Mouse (Mus musculus): ENCODE measurements around the gene Furin.
"Not testable (repeated sequence)": the region's sequence is repeated elsewhere in the genome, so short reads cannot be mapped to it uniquely, and the experiment has no call there.

Gene Furin

DNA sequence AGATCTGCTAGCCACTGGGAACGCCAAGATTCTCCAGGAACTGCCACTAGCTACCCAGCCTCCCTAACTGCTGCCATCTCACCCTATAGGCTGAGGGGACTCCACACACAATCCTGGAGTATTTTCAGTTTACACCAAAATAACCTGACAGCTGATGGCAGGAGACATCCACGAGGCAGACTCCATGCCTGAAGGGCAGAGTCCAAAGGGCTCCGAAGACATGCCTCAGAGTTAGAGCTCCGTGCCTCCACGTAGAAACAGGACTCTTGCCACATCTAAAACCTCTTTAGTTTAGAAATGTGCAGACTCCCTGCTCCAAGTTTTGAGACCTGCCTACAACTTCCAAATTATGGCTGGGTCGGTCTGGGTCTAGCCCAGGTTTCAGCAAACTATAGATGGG is 4.7 kb downstream of the Furin start:
- no peak for DNase-seq

DNA sequence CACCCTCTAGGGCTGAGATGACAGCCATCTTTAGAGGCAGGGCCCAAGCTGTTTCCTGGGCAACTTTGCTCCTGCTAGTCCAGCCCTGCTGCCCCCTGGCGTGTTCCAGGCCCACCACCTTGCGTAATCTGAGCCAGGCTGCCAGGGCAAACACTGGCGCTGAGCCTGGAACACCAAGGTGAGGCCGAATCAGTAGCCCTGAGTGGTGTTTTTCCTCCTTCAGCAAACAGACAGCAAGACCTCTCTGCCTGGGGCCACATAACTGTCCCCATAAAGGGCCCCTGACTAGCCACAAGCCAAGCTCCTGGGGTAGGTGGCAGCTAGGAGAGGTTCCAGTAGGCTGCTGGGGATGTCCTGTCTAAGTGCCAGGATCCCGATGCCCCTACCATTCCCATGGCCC is 5.1 kb downstream of the Furin start:
- DNase-seq: no peak

DNA sequence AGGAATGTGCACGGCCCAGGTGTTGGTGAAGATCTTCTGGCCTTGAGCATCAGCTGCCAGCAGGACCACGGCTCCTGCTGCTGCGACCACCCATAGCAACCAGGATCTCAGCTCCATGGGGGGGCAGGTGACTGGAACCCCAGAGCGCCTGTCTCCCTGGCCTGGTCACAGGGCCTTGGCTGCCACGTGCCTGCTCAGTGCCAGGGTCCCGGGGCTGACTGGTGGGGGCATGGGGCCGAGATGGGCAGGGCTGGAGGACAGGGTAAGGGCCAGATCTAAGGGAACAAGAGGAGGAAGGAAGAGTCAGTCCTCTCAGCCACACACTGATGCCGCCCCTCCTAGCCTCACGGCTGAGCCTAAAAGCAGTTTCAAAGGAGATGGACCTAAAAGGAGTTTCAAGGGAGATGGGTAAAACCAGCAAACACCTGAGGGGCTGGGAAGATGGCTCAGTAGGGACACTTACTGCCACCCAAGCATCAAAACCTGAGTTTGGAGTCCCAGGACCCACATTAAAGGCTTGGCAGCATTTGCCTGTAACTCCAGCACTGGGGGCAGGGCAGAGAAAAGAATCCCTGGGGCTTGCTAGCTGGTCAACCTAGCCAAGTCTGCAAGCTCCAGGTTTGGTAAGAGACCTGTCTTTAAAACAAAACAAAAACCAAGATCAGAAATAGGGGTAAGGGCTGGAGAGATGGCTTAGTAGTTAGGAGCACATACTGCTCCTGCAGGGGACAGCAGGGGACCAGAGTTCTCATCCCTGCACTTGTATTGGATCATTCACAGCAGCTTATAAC is 6.4 kb downstream of the Furin start:
- no peak for DNase-seq

- peak; percentile 59 for DNase-seq
Observed at GRCm38 (mm10) chr7:80397986-80398385, 7.2 kb downstream of the Furin start.

DNA sequence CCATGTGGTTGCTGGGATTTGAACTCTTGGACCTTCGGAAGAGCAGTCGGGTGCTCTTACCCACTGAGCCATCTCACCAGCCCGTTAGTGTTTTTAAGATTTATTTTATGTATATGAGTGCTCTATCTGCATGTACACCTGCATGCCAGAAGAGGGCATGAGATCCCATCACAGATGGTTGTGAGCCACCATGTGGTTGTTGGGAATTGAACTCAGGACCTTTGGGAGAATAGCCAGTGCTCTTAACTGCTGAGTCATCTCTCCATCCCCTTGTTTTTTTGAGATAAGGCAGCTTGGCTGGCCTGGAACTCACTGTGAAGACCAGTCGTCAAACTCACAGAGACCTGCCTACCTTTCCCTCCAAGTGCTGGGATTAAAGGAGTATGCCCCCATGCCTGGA is 8.8 kb downstream of the Furin start:
- not testable (repeated sequence) for DNase-seq

- no peak for DNase-seq
Observed at GRCm38 (mm10) chr7:80394600-80394999, 10.6 kb downstream of the Furin start.

DNA sequence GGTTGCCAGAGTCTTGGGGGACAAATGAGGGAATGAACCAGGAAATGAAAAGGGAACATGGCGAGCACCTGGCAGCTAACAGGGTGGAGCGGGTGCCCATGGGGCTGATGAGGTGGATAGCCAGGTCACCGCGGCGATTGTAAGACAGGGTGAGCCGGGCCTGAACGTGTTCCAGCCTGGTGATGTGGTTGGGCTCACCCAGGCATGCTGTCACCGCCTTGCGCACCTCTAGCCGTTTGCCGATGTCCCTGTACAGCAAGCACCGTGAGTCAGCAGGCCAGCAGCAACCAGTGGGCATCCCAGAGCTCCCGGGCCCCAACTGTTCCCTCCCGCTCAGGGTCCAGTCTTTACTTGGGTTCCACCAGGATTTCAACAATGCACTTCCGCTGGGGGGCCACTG is 13.1 kb downstream of the Furin start:
- no peak for DNase-seq

GRCm38 (mm10) chr7:80387633-80388543 is 17.3 kb downstream of the Furin start, which contains the start of gene Fes:
Gene Fes, minus strand, starts transcription at chr7:80387946.
- peak; percentile 82 for DNase-seq

- DNase-seq: no peak
Observed at GRCm38 (mm10) chr7:80387033-80387632, 18.1 kb downstream of the Furin start.

- peak; percentile 87 for DNase-seq
Observed at GRCm38 (mm10) chr7:80386235-80386930, 18.9 kb downstream of the Furin start.

DNA sequence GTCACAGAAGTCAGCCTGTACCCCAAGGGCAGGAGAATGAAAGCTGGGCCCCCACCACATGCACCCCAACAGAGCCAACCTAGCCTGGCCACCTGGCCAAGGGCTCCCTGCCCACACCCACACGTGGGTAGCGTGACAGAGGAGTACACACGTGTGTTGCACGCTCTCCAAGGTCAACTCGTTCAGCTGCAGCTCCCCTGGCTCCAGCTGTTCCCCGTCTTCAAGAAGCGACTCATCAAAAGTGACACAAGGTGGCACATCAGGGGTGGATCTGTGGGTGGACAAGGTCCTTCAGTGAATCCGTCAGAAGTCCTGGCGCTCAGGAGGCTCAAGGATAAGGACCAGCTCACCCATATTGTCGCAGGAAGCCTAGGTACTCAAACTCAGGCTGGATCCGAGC is 22.3 kb downstream of the Furin start:
- DNase-seq: no peak

- DNase-seq: no peak
Observed at GRCm38 (mm10) chr7:80379531-80379930, 25.7 kb downstream of the Furin start.

DNA sequence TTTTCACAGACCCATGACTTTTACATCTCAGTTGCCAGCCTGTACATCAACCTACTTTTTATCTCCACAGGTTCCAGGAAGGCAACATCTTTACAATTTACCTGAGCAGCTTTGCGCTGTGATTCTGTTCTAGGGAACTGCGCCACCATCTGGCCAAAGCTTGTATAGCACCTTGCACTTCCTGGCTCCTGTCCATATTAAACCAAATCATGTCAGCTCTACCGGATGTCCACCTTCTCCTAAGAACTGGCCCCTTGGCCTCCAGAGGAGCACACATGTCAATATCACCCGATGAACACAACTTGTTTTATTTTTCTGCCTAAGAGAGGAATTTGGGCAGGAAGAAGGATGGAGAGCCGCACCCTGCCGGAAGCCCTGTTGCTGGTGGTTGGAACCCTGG is 27.8 kb downstream of the Furin start:
- no peak for DNase-seq

- DNase-seq: no peak
Observed at GRCm38 (mm10) chr7:80376192-80376591, 29.0 kb downstream of the Furin start.

DNA sequence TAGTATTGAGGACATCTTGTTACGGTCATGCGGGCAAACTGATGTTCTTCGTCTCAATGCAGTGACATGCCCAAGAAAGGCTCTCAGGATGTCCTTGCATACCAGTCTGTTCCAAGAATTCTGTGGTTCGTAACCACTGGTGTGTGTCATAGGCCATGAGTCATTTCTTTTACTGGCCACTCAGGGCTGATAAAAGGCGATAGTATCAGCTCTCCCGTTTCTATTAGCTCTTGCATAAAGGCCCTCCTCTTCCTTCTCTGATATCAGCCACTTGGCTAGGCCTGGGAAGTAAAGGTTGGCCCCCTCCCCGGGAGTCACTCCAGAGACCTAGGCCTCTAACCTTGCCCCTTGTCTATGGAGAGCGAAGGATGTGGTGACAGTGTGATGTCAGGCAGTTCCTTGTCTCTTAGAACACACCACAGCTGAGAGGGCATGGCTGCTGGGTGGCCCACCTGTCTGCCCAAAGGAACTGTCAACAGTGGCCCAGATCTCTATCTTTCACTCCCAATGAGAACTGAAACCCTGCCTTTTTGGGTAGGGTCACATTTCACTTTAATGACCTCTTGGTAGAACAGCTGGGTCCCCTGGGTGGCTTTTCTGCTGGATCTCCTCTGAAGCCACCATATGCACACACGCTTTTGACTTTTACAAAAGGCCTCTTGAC is 29.7 kb downstream of the Furin start:
- DNase-seq: no peak

DNA sequence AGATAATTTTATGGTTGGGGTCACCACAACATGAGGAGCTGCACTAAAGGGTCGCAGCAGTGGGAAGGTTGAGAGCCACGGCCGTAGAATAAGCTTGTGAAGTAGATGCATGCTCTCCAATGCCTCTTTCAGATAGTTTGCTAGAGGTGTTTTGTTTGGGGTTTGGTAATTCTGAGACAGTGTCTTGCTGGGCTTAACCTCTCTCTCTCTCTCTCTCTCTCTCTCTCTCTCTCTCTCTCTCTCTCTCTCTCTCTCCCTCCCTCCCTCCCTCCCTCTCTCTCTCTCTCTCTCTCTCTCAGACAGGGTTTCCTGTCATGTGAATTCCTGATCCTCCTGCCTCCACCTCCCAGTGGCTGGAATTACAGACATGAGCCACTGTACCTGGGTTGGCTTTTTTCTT is 30.5 kb downstream of the Furin start:
- no peak for DNase-seq

DNA sequence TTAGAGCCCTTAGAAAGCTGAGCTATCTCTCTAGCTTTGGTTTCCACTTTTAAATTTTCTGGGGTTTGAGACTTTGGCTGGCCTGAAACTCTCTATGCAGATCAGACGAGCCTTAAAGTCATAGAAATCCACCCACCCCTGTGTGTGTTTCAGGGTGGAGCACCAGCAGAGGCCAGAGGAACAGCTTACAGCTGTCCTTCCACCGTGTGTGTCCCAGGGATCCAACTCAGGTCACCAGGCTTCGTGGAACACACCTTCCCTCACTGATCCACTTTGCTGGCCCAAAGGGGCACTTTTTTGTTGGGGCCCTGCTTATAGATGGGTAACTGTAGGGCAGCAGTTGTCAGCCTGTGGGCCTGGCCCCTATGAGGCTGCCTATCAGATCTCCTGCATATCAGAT is 31.0 kb downstream of the Furin start:
- DNase-seq: no peak

- no peak for DNase-seq
Observed at GRCm38 (mm10) chr7:80373850-80374249, 31.4 kb downstream of the Furin start.

- no peak for DNase-seq
Observed at GRCm38 (mm10) chr7:80373352-80373751, 31.9 kb downstream of the Furin start.

DNA sequence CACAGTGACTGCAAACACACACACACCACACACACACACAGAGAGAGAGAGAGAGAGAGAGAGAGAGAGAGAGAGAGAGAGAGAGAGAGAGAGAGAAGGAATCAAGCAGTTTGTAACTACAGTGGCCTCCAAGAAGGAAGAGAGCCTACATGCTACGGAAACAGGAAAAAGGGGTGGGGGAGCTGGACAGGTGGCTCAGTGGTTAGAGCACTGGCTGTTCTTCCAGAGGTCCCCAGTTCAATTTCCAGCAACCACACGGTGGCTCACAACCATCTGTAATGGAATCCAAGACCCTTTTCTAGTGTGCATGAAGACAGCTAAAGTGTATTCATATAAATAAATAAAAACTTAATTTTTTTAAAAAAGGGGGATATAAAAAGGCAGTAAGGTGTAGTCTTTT is 32.6 kb downstream of the Furin start:
- no peak for DNase-seq

DNA sequence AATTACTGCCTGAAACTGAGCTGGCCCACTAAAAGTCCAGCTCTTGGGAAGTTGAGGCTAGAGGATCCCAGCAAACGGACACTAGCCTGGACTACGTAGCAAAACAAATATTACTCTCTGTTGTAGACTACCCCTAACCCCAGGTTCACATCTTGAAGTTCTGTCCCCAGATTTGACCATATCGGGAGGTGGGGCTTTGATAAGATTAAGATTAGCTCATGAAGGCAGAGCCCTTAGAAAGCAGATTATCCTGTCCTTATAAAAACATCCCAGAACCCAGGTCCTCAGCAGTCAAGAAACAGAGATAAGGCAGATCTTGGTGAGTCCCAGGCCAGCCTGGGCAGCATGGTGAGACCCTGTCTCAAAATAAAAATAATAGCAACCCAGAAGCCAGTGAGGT is 33.1 kb downstream of the Furin start:
- DNase-seq: no peak

- peak; percentile 68 for DNase-seq
Observed at GRCm38 (mm10) chr7:80371041-80371751, 34.0 kb downstream of the Furin start, which contains the start of gene Man2a2. Gene Man2a2, minus strand, starts transcription at chr7:80371375.

Measured in layer of hippocampus, adult 9-11 months (tissue).